Mouse (Mus musculus) cerebellum, postnatal 4 days (tissue): ENCODE data around the gene Cyp8b1.
A peak's percentile ranks its signal among the peaks of the same experiment; 100 is the strongest.

Source experiments
- DNase-seq, 2 experiments: peaks; one replicate each; pipeline ENCODE4 v3.0.0; 2022; ENCODE audit warnings: low spot score in 2 of 2, mixed read lengths in 1 of 2

The Cyp8b1 gene

DNA sequence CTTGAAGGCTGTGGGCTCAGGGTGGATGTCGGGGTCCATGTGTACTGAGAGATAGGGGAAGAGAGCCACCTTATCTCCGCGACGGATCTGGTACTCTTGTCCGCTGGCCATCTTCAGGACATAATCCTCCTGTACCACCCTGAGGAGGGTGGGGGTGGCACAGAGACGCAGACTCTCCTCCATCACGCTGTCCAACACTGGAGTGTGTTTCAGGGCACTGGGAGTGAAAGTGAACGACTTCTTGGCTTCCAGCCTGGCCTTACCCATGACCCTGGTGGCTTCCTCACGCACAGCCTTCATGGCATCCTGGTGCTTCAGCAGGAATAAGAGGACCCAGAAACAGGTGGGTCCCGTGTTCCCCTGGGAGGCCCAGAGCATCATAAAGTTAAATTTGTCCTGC, 1.0 kb downstream of the Cyp8b1 start:
- no peak for DNase-seq

DNA sequence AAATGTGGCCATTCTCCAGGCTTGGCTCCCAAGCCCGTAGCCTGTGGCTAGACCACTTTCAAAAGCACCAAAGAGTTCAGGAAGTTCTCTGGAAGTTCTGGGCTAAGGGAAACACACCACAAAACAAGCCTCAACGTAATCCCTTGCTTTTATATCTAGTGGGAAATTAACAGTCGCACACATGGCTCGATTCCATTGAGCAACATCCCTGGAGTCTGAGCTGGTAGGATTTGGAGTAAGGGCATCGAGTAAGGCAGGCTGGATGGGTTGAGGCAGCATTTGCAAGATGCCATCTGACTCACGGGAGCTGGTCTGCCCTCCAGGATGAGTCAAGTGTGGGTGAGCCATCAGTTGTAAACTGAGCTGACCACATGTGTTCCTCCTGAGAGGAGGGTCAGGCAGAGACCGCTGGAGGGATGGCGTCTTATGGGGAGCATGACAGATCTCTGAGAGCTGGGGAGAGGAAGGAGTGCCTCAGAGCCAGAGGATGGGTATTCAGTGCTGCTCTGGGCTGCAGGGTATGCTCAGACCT, 1.8 kb downstream of the Cyp8b1 start:
- DNase-seq = no peak

DNA sequence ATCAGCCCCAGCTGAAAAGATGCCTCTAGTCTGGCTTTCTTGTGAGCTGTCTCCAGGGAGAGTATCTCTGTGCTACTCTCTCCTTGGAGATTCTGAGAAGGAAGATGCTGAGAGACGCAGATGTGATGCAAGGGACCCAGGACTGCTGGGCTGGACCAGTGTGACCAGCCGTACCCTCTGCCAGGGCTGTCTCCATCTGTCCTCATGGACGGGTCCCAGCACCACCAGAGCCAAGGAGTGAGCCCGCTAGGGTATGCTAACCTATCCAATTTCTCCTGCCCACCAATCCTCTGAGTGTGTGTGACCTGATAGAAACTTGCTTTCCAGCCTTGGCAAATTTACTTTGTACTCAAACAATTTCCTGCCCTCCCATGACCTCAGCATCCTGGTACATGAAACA, 3.3 kb downstream of the Cyp8b1 start:
- no peak for DNase-seq

GRCm38 (mm10) chr9:121911196-121911595, 4.9 kb downstream of the Cyp8b1 start:
- DNase-seq = no peak

GRCm38 (mm10) chr9:121909635-121910034, 6.5 kb downstream of the Cyp8b1 start:
- no peak for DNase-seq

GRCm38 (mm10) chr9:121908321-121908720, 7.8 kb downstream of the Cyp8b1 start:
- DNase-seq = no peak

GRCm38 (mm10) chr9:121907356-121908070, 8.6 kb downstream of the Cyp8b1 start:
- DNase-seq = no peak

- peak in 1 of 2 experiments; percentile 16 for DNase-seq
These were observed 9.6 kb downstream of the Cyp8b1 start for GRCm38 (mm10) chr9:121906456-121906855.

DNA sequence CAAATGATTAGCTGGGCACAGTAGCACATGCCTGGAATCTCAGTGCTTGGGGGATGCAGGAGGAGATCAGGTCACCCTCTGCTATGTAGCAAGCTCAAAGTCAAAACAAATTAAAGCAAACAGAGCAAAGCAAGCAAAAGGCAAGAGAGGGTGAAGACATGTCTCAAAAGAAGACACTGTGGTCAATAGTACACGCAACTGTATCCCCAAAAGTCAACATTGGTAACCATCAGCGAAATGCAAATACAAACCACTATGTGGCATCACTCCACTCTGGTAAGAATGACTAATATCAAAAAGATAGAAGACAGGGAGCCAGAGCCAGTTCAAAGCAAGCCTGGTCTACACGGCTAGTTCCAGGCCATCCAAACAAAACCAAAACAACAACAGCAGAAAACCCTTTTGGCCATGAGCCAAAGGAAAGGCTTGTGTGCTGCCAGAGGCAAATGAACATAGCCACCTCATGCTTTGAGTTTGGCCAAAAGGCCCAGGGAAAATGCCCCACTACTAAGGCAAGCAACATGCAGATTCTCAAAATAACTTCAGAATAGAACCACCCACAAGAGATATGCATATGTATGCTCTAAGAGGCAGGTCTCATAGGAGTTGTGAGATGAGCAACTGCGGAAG, 10.4 kb downstream of the Cyp8b1 start:
- DNase-seq = peak in 1 of 2 experiments; percentile 7

DNA sequence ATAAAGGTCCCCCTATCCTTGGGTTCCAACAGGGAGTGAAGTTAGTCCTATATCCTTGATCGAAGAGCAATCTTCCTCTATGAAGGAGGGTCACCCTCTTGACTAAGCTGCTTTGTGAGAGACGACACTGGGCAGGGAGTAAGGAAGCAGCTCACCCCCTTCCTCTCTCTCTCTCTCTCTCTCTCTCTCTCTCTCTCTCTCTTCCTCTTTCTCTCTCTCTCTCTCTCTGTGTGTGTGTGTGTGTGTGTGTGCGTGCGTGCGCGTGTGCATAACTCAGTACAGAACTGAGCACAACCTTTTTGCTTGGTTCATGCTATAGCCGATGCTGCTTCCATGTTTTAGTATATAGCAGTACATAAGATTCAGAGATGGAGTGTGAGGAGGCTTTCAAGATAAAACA, 11.2 kb downstream of the Cyp8b1 start:
- no peak for DNase-seq

DNA sequence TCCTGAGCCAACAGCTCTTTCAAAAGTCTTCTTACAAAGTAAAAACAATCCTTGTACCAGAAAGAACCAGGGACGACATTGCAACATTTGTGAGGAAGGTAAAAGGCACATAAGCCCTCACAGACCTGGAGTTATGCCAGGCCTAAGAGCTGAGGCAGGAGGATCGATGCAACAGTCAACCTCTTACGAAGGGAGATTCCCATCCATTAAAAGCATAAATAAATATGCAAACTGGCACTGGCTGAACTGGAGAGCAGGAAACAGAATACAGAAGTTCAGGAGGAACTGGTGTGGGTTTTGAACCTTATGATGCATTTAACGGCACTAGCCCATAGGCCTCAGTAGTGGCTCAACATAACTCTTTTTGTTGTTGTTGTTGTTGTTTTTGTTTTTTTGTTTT, 11.8 kb downstream of the Cyp8b1 start:
- no peak for DNase-seq

DNA sequence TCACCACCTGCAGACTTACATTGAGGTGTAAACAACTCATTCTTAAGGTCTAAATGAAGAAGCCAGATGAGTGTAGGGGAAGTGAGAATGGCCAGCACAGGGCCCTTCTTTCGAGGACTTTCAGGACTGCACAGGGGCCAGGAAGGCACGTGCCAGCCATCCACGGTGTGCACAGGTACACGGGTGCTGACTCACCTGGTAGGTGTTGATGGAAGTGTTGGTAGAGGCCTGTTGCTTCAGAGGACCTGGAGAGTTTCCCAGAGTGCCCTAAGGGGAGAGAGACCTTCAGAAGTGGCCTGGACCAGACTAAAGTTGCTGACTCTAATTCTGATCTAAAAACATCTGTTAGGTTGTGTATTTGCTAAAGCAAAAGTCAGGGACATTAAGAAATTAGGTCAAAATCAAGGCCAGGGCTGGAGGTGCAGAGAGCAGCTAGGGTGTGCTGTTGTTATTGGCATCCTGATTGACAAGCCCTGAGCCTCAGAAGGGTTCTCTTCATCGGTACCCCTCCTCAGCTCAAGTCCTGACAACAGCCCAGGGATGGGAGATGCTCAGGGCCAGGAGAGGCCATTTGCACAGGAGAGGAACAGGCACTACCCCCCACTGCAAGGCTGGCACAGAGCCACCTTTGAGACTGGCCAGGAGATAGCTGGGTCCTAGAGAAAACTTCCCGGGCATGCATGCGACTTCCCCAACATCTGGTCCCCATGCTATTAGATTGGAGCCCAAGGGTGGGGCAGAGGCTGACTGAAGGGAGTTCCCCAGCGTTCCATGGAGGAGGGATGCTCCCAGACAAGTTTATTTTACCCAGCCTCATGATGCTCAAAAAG, 12.4 kb downstream of the Cyp8b1 start:
- peak; percentile 16 to 37 for DNase-seq

GRCm38 (mm10) chr9:121901710-121902700, 14.1 kb downstream of the Cyp8b1 start:
- peak in 1 of 2 experiments; percentile 10 for DNase-seq

DNA sequence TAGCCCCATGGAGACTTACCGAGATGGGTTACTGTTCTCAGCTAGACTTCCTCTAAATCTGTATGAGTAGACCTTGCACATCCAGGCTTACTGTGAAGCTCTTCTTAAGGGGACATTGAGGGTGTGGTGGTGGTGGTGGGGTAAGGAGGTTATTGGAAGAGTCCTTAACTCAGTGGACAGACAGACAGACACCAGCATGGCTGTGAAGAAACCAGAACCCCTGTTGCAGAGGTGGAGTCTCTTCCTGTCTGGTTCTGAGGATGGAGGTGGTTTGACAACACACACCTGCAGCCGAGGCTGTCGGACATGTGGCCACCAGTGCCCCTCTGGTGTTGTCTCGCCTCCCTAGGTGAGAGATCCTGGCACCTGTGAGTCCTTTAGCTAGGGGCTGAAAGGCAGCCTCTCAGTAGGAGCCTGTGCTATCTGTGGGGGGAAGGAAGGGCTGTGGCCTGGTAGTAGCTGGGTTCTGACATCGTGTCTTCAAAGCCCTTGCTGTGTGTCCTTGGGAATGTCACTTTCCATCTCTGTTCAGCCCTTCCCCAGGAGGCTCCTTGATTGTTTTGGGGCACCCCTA, 15.7 kb downstream of the Cyp8b1 start:
- DNase-seq = peak in 1 of 2 experiments; percentile 15

DNA sequence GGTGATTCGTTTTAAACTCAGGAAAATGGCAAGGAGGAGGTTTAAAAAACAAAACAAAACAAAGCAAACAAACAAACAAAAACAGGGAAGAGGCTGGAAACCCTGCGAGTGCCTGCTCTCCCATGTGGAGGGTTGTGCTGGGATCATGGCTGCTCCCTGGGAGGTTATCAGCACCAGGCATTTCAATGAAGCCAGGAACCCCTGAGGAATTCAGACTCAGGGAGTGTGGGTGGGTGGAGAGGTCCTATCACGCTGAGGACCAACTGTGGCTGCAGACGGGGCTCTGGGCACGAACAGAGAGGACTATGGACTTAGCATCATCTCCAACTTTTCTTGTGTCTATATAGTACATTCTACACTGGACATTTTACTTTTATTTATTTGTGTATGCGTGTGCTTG, 16.8 kb downstream of the Cyp8b1 start:
- peak in 1 of 2 experiments; percentile 8 for DNase-seq

- DNase-seq = peak in 1 of 2 experiments; percentile 13
These were observed 17.9 kb downstream of the Cyp8b1 start, which contains the start of gene Ackr2 for GRCm38 (mm10) chr9:121898245-121898644. Gene Ackr2, plus strand, starts transcription at chr9:121898355.

GRCm38 (mm10) chr9:121896820-121897219, 19.3 kb downstream of the Cyp8b1 start:
- peak in 1 of 2 experiments; percentile 8 for DNase-seq

DNA sequence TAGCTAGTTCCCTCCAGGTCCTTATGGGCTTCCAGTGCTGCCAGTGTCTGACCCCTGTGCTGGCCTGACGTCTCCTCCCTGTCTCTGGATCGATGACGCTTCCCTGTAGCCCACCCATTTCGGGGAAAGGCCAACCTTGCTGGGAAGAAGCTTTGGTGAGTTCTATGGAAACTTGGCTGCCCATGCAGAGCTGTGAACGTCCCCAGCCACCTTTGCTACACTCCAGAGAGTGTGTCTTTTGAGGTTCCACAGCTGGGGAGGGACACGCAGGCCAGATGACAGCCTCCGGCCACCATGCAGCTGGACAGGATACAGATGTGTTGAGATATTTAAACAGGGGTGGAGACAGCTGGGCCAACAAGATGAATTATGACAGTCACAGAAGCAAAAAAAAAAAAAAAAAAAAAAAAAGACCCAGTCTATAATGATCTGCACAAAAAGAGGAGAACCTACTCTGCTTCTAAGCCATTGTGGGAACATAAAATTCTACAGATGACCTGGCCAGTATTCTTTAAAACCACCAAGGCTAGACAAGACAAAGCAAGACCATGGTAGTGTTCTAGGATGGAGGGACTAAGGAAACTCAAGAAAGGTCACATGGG, 20.6 kb downstream of the Cyp8b1 start:
- DNase-seq = no peak

DNA sequence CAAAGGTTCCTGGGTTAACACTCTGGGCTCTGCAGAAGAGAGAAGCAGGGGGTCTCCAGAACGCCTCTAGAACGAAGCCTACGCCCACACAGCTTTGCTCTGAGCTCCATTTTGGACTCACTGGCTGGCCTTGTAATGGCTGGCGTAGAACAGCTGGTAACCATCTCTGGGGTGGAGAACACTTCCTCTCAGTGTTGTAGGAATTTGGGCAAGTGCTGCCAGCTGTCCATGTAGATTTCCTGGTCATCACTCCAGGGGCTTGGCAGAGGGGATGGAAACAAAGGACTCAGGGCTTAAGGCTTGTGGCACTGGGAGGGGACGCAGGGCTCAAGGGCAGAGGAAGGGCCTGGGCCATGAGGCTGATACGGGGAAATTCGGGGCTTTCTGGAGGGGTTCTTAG, 21.7 kb downstream of the Cyp8b1 start:
- no peak for DNase-seq

DNA sequence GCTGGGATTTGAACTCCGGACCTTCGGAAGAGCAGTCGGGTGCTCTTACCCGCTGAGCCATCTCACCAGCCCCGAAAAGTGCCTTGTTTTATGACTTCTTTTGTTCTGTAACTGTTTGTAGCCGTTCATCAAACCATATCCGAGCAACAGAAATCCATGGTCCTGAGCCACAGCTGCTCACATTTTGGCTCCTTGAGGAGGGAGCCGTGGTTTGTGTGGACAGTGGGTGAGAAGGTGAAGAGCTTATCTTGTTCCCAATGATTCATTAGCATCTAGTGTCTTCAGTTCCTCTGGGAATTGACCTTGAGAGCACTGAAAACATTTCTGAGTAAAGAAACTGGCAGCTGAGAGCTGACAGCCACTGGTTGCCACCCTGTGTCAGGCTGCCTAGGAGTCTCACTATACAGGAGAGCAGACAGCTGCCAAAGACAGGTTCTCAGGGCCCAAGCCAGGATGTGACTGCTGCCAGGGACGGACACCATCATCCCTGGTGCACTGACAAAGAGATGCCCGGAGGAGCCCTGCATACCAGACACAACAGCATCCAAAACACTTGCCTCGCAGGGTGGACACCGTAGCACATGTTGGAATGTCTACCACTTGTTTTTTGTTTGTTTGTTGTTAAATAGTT, 23.9 kb downstream of the Cyp8b1 start:
- DNase-seq = no peak
